Mouse (Mus musculus) gonadal fat pad, adult 2 months (tissue): Measurements from ENCODE around the gene Fcnb. TPM values are rescaled to one million over a fixed set of nuclear protein-coding genes. Genes with fewer than 3 reads are reported as not detected.

Source experiments
- DNase-seq: peaks from one replicate; pipeline ENCODE4 v3.0.0-alpha.2; 2012; ENCODE audit warnings: low read depth
- polyA plus RNA-seq: library from polyadenylated mRNA; depleted of rRNA; stranded (reverse); fragments of >200 nt; gene quantifications from 2 replicates; pipeline ENCODE4 v1.2.3, GENCODE M21; 2012; rRNA removed

Fcnb gene
- not detected in 2 replicates for polyA plus RNA-seq

DNA sequence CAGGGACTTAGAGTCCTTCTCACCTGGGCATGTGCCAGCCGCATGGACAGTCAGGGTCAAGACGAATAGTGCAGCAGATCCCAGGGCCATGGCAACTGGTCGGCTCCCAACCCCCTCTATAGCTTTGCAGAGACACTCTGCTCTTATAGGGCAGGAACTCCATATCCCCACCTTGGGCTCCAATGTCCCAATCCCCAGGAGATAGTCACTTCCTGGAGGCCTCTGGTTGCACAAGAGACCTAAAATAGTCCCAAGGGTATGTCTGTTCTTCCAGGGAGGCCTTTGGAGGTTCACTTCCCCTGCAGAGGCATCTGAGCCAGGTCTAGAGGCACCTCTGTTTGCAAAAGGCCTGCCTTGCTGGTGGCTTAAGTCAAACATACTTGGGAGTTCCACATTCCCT is at the start of gene Fcnb:
Fcnb (minus strand) TSS at position 118 of the 400 bp plus-strand sequence.
- DNase-seq = no peak

GRCm38 (mm10) chr2:28133833-28134232 is 49.1 kb upstream of the Fcnb start:
- DNase-seq = no peak

DNA sequence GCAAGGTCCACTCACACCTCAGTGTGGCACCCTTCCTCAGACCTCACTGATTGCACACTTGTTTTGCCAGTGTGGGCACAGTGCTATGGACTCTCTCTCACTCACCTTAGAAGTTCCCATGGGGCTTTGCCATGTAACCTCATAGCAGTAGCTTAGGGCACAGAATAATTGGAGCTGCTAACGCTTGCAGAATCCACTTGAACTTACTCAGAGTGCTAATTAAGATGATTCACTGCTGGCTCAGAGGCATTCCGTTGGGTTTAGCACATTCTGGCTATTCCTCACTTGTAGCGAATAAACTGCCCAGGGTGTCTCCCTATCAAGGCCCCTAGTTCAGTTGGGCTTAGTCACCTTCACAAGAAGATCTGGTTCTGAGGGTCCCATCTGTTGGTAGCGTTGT is 47.4 kb upstream of the Fcnb start:
- DNase-seq = no peak

- no peak for DNase-seq
Observed at GRCm38 (mm10) chr2:28126763-28127438, 42.2 kb upstream of the Fcnb start.

DNA sequence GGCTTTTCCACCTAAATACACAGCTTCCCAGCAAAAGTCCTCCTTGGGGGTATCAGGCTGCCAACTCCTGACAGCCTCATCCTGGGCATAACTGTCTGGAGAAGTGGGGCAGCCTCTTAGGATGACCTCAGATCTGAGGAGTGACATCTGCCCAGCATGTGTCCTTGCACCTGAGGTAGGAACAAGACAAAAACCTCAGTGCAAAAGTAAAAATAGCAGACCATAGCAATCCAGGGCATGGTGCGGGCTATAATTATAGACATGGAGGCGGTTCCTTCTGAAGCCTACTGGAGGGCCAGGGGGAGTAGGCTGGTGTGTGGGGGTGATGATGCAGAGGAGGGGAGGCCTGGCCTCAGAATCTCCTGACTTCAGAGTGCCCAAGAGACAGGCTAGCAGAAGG is 39.2 kb upstream of the Fcnb start:
- no peak for DNase-seq

DNA sequence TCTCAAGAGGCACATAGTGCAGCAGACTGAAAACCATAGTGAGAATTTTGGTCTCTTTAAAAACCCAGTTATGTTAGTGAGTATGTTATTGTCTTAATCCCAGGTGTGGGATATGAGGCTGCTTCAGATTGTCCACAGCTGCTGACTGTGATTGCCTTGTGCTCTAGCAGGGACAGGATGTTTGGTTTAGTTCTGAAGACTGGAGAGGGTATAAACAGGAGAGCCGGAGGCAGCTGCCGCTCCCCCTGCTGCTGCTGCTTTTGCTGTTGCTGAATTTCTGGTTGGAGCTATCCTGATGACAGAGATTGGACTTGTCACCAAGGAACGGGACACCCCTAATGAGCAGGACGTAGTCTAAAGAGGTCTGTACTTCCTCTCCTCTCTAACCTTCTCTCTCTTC is 36.6 kb upstream of the Fcnb start:
- no peak for DNase-seq

GRCm38 (mm10) chr2:28120342-28120741 is 35.7 kb upstream of the Fcnb start:
- no peak for DNase-seq

DNA sequence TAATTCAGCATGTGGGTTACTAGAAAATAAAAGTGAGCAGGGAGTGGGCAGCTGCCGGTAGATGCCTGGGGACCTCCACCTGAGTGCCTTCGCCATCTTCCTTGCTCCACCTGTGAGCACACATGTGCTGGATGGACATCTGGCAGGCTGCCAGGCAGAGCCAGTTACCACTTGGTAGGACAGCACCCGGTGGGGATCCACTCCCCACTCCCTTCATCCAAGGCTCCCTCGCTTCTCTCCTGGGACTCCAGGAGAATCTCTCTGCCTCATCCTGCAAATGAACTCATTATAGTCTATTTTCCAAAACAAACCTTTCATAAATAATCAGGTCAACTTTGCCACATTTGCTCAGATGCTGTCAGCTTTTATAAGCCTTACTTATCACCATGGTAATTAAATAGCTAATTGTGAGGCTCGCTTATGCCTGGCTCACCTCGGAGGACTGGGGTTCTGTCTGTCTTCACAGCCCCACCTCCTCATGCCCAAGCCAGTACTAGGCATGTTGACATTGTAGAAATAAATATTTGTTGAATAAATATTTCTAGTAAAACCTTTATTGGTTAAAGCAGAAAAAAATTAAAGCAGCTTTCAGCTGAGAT is 33.9 kb upstream of the Fcnb start:
- DNase-seq = no peak

- no peak for DNase-seq
Observed at GRCm38 (mm10) chr2:28117490-28118308, 33.0 kb upstream of the Fcnb start.

GRCm38 (mm10) chr2:28108763-28109162 is 24.1 kb upstream of the Fcnb start:
- DNase-seq = no peak

DNA sequence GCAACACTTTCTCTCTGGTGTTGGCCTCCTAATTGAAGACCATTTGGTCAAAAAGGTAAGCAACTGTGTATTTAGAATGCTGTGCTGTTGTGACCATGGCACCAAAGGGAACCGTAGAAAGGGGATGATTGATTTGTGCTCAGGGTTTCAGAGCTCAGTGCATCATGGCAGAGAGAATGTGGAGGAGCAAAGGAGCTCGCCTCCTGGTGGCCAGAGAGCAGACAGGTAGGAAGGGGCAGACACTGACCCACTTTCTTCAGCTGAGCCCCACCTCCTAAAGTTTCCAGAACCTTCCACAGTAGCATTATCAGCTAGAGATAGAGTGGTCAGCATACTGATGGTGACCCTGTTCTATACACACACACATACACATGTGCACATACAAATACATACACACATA is 21.3 kb upstream of the Fcnb start:
- DNase-seq = no peak

DNA sequence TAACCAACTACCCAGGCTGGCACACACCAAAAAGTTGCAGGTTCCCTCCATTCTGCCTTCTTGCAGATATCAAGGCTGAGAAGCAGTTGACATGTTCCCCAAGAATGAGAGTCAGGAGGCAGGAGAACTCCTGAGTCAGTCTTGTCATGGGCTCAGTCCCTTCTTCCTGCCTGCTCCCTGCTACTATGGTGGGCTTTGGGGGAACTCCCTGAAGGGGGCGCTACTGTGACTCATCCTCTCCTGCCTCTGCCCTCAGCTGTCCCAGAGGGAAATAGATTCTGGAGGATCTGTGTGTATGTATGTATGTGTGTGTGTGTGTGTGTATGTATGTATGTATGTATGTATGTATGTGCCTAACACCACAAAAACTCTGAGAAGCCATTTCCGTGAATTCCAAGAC is 19.0 kb upstream of the Fcnb start:
- no peak for DNase-seq

DNA sequence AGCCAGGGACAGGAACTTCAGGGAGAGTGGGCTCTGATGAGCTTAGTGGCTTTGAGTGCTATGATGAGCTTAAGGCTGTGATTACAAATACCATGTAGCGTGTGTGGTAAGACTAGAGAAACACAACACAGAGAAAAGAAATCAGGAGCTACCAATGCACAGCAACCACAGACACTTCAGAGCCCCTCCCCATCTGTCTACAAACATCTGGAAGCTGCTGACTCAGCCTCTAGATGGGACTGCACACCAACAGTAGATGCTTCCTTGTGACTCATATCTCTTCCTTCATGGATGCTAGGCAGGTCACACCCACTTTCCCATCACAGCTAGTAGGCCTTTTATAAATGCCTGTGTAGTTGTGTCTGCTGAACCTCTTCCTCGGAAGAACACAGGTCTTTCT is 17.2 kb upstream of the Fcnb start:
- DNase-seq = no peak

DNA sequence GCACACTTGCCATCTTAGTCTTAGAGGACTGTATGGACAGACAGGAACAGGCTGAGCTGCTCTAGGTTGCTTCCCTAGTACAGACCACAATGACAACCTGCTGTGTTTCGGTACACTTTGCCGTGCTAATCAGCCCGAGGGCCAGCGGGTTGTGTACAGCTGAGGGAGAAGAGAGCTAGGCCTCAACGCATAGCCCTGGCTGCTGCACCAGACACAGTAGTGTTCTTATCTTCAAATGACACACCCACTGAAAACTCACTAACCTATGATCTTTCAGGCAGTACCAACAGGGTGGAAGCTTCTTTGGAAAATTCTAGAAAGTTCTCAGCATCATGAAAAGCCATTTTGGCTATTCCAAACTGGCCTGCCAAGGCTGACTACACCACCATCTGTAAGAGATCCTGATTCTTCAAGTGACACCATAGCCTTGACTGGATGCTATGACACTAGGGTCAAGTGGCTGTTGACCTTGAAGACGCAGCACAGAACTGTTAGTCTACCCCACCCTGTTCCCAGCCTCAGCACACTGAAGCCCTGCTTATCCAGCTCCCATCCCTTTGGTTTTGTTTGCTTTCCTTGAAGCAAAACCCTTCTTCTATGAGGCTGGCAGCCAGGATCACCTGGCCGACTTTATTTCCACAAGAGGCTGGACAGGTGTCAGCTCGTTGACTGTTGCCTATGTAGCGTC is 16.3 kb upstream of the Fcnb start:
- no peak for DNase-seq

GRCm38 (mm10) chr2:28098547-28099505 is 14.1 kb upstream of the Fcnb start:
- no peak for DNase-seq

DNA sequence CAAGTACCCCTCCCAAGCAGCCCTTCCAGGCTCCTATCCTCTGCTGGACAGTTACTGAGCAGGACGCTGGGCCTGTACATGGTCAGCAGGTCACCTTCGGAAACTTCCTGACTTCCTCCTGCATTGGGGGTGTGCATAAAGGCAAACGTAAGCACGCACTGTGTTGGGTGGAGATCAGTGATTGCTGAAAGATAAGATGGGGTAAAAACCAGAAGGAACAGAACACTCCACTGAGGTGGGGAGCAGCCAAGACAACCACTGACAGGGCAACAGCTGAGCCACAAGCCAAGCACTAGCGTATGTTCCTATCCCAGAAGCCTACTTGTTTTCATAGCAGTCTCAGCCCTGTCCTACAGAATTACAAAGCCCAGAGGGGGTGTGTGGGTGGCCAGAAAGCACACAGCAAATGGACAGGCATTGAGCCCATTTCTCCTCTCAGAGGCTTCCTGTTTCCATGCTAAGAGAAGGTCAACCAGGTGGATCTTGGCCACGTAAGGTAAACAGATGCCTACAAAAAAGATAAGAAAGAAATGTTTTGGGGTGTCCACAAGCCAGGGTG is 12.1 kb upstream of the Fcnb start:
- no peak for DNase-seq

- DNase-seq = no peak
Observed at GRCm38 (mm10) chr2:28092099-28092498, 7.4 kb upstream of the Fcnb start.

- DNase-seq = no peak
Observed at GRCm38 (mm10) chr2:28091042-28091441, 6.4 kb upstream of the Fcnb start.

DNA sequence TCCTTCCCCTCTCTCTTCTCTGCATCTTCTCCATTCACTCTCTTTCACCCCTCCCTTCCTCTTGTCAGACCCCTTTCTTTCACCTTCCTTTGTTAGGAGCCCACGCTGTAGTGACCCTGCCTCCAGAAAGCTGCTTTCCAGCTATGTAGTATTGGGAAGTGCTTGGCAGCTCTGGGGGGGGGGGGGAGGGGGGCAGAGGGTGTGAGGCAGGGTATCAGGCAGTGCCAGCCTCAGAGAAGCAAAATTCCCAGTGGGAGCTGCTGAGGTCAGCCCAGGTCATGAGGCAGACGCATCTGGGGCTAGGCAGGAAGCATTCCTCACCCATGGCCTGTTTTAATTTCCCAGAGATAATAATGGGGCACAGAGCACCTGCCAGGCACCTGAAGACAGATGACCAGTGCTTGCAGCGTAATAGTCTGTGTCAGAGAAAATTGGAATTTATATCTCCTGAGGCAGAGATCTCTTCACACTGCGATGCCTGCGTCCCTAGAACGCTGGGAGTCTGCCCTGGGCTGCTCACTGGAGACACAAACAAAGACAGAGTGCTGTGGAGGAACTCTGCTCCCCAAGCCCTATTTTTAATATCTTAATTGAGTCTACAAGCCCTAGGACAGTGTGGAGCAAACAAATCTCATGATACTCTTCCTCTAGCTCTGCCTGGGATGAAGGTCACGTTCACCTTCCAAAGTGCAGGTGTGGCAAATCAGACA is 5.8 kb upstream of the Fcnb start:
- DNase-seq = no peak

- no peak for DNase-seq
Observed at GRCm38 (mm10) chr2:28089095-28089494, 4.4 kb upstream of the Fcnb start.
